Mouse (Mus musculus): ENCODE measurements around the gene Srpk1.
"Not testable (repeated sequence)": the region's sequence is repeated elsewhere in the genome, so short reads cannot be mapped to it uniquely, and the experiment has no call there.

Gene Srpk1

GRCm38 (mm10) chr17:28554021-28554420 lies 68.5 kb downstream of the Srpk1 start:
- not testable (repeated sequence) for DNase-seq (ENCODE audit: low spot score)

GRCm38 (mm10) chr17:28553040-28553793 lies 69.3 kb downstream of the Srpk1 start:
- no peak for DNase-seq (ENCODE audit: low spot score)

- no peak for DNase-seq (ENCODE audit: low spot score)
These were observed 73.4 kb downstream of the Srpk1 start, which contains the start of gene Clpsl2 for GRCm38 (mm10) chr17:28549111-28549510. Gene Clpsl2 (plus strand): TSS chr17:28549411.

- DNase-seq (ENCODE audit: low spot score): no peak
These were observed 74.0 kb downstream of the Srpk1 start for GRCm38 (mm10) chr17:28548550-28548949.

- DNase-seq (ENCODE audit: low spot score): no peak
These were observed 75.6 kb downstream of the Srpk1 start for GRCm38 (mm10) chr17:28546925-28547324.

GRCm38 (mm10) chr17:28537881-28538280 lies 84.6 kb downstream of the Srpk1 start:
- no peak for DNase-seq (ENCODE audit: low spot score)
